Mouse (Mus musculus) liver, embryonic 14.5 days (tissue): Measurements from ENCODE around the gene Mamstr. TPM values are rescaled to one million over a fixed set of nuclear protein-coding genes. Genes with fewer than 3 reads are reported as not detected.
"Not testable (repeated sequence)": the region's sequence is repeated elsewhere in the genome, so short reads cannot be mapped to it uniquely, and the experiment has no call there.

Source experiments
- ATAC-seq: fragments of 200-750 bp; cut with Nextera tagmentation; 2 replicates; pipeline ENCODE4 v1.8.0; 2017; ENCODE audit warnings: moderate number of reproducible peaks, mild to moderate bottlenecking, moderate library complexity; ENCODE audit not compliant: insufficient read depth
- DNase-seq, 3 experiments: peaks; one replicate each; pipeline ENCODE4 v3.0.0-alpha.2; 2012 to 2013; ENCODE audit warnings: low read depth in 3 of 3, low spot score in 3 of 3
- H3K27ac ChIP-seq: fragments of 300-500 bp; sonication (generic); 2 replicates; pipeline ENCODE4 v1.5.1; 2014; ENCODE audit warnings: moderate library complexity, mild to moderate bottlenecking, control low read depth, inconsistent platforms
- H3K27me3 ChIP-seq: fragments of 300-500 bp; sonication (generic); 2 replicates; pipeline ENCODE4 v1.6.1; 2014; ENCODE audit warnings: mild to moderate bottlenecking, low read length, moderate library complexity; ENCODE audit not compliant: control insufficient read depth, insufficient read depth
- H3K36me3 ChIP-seq: fragments of 300-500 bp; sonication (generic); replicated peaks from 2 replicates; pipeline ENCODE4 v1.6.1; 2014; ENCODE audit warnings: low read depth; ENCODE audit not compliant: control insufficient read depth, insufficient read depth
- H3K4me1 ChIP-seq, 2 experiments: fragments of 200-500 bp in 1 of 2; fragments of 300-500 bp in 1 of 2; sonication (generic) in 1 of 2; replicated peaks; 2 replicates each; pipeline ENCODE4 v1.6.1; 2012 to 2014; ENCODE audit warnings: antibody characterized with exemption in 1 of 2, inconsistent platforms in 1 of 2, low read length in 1 of 2; ENCODE audit not compliant: control insufficient read depth in 2 of 2, insufficient read depth in 2 of 2
- H3K4me2 ChIP-seq: fragments of 300-500 bp; sonication (generic); 2 replicates; pipeline ENCODE4 v1.6.1; 2014; ENCODE audit warnings: low read depth, mild to moderate bottlenecking, control low read depth, moderate library complexity
- H3K4me3 ChIP-seq, 2 experiments: fragments of 200-500 bp in 1 of 2; fragments of 300-500 bp in 1 of 2; sonication (generic) in 1 of 2; 2 replicates each; pipeline ENCODE4 v1.5.1; 2012 to 2014; ENCODE audit warnings: low read depth in 2 of 2, low read length in 2 of 2, mild to moderate bottlenecking in 2 of 2, control low read depth in 1 of 2, inconsistent platforms in 1 of 2, moderate library complexity in 1 of 2; ENCODE audit not compliant: insufficient read depth in 1 of 2
- H3K9ac ChIP-seq: fragments of 300-500 bp; sonication (generic); replicated peaks from 2 replicates; pipeline ENCODE4 v1.6.1; 2014; ENCODE audit warnings: mild to moderate bottlenecking, control low read depth, moderate library complexity
- H3K9me3 ChIP-seq: fragments of 300-500 bp; sonication (generic); 2 replicates; pipeline ENCODE4 v1.6.1; 2016; ENCODE audit warnings: low read length, mixed read lengths; ENCODE audit not compliant: control insufficient read depth
- CTCF ChIP-seq: IDR thresholded peaks from 2 replicates; pipeline ENCODE4 v1.5.1; 2016; ENCODE audit warnings: antibody characterized with exemption, low read depth, control low read depth
- EP300 ChIP-seq: IDR thresholded peaks from 2 replicates; pipeline ENCODE4 v1.6.1; 2016; ENCODE audit warnings: antibody characterized with exemption, low read depth
- WGBS: fragments of 180-500 bp; shearing (Covaris S2); extraction: QIAGEN DNeasy Blood & Tissue Kit; methylation state at CpG from one replicate; pipeline ENCODE4 v1.1.7; 2014; ENCODE audit not compliant: insufficient replicate concordance; 5-methylcytosine and 5-hydroxymethylcytosine counted together
- polyA plus RNA-seq, 2 experiments: library from polyadenylated mRNA; depleted of rRNA in 1 of 2; stranded (reverse) in 1 of 2; unstranded in 1 of 2; fragments of >200 nt; fragmentation: Nextera tagmentation in 1 of 2; extraction: Ambion mirVana in 1 of 2; gene quantifications; 2 replicates each; pipeline versions ENCODE4 v1.2.1 to v1.2.3; 2012 to 2014

The Mamstr gene
- polyA plus RNA-seq, 2 experiments = 0.25 TPM; not detected in 1

DNA sequence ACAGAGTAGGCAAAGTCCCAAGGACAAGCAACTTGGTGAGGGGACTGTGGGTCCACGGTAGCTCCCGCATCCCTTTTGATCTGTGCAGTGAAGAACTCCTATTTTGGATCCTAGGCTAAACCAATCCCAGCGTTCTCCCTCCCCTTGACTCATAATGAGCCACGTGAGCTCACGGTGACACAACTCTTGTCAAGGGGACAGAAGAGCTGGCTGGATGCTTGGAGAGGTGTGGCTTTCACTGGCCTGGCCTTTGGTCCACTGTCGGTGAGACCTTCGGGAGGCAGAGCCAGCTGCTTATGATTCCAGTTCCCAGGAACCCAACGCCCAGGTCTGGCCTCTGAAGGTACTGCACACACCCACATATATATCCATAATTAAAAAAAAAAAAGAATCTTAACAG, 9.6 kb downstream of the Mamstr start:
- 57% methylated on average over 8 of the region's 8 CpGs for WGBS
- DNase-seq = no peak
- no peaks in the 10 kb centered on the region for H3K9me3 ChIP-seq

DNA sequence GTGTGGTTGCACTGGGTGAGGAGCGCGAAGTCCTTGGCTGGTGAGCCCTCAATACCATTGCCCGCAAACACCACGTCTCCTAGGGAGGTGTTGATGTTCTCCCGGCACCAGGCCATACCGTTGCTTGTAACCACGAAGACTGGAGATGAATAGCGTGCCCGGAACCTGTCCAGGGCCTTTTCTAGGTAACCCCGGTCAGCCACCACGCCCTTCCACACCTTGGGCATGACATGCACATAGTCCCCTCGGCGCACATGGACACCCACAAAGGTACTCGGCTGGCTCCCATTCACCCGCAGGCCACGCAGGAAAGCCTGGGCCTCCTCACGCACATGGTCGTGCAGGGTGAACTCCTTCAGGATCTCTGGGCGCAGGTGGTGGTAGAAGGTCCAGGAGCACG, 10.7 kb downstream of the Mamstr start:
- not testable (repeated sequence) for H3K4me1 ChIP-seq, H3K4me3 ChIP-seq, H3K9ac ChIP-seq, H3K36me3 ChIP-seq, H3K9me3 ChIP-seq, H3K27ac ChIP-seq, H3K27me3 ChIP-seq, H3K4me2 ChIP-seq, ATAC-seq, DNase-seq
- 83% methylated on average over 18 of the region's 20 CpGs for WGBS

More for the DNA sequence above, 9.6 kb downstream of the Mamstr start:
- H3K27ac ChIP-seq = no peak overlapping the region
- H3K27me3 ChIP-seq = no peaks in the 10 kb centered on the region
- no peak overlapping the region for H3K4me2 ChIP-seq
- ATAC-seq = no peak
- H3K4me1 ChIP-seq = peaks cover 0 to under 1% of the 10 kb centered on the region in 2 experiments; a peak in 2 of 4 replicates
- H3K4me3 ChIP-seq = no peak overlapping the region
- H3K36me3 ChIP-seq = no peaks in the 10 kb centered on the region
- TF ChIP-seq CTCF = no peak
- TF ChIP-seq EP300 = no peak
- H3K9ac ChIP-seq = no peak overlapping the region

DNA sequence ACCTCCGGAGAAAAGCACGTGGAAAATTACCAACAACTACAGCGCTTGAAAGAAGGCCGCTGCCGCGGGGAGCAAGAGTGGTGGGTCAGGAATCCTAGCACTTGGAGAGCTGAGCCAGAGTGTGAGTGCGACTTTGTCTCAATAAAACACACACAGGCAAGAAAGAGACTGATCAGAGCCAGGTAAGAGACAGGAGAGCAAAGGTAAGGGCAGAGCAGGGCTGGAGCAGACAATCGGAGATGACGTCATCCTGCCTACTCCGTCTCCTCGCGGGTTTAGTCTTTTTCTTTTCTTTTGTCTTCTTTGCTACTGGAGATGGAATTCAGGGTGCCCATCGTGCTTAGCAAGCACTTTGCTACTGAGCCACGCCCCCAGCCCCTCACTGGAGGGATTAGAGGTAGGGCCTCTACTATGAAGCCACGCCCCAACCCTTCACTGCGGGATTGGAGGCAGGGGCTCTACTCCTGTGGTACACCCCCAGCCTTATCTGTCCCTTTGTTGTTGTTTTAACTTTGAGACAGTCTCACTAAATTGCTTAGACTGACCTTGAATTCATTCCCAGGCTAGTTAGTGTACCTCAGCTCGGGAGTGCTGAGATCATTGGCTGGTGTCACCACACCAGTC, 14.8 kb downstream of the Mamstr start:
- no peak for TF ChIP-seq EP300
- no peak for TF ChIP-seq CTCF
- Histone ChIP-seq H3K4me2 (peak overlapping the region; percentile 31; the same call in 1 of the 2 replicates), H3K4me1 (peaks cover 0 to 5% of the 10 kb centered on the region in 2 experiments; a peak in 3 of 4 replicates), H3K9ac (no peak overlapping the region), H3K4me3 (peak overlapping the region in 1 of 2 experiments; percentile 29; a peak in 2 of 4 replicates), H3K27ac (no peak overlapping the region), H3K9me3 (no peaks in the 10 kb centered on the region), H3K27me3 (no peaks in the 10 kb centered on the region), H3K36me3 (no peaks in the 10 kb centered on the region)
- 31% methylated on average over 17 of the region's 17 CpGs for WGBS
- no peak for DNase-seq
- no peak for ATAC-seq

DNA sequence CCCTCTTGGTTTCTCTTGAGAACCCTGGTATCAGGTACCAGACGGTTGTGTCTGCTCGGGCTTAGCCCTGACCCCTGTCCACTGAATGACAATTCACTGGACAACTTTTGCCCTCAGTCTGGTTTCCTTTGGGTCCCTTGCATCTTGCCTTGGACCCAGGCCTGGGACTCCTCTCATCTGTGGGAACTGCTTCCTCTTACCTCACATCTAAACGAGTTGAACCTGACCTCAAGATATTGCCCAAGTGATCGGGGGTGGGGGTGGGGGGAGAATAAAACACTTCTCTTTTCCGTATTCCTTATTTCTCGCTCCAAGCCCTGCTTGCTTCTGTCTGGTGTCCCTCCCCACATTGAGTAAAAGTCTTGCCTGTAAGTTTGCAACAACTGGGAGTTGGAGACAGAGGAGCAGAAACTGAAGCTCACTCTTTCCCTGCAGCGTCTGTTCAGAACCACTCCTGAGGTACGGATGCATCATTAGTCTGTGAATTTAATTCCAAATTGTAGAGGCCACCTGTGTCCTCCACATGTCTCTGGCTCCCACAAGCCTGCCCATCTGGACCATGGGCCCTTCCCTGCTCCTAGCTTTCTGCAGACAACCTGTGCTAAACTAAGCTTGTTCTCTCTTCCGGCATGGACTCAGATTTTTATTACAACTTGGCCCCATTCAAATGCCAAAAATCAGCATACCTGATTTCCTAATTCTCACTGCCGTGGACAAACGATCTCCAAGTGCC, 21.1 kb downstream of the Mamstr start:
- TF ChIP-seq CTCF (no peak), EP300 (no peak)

DNA sequence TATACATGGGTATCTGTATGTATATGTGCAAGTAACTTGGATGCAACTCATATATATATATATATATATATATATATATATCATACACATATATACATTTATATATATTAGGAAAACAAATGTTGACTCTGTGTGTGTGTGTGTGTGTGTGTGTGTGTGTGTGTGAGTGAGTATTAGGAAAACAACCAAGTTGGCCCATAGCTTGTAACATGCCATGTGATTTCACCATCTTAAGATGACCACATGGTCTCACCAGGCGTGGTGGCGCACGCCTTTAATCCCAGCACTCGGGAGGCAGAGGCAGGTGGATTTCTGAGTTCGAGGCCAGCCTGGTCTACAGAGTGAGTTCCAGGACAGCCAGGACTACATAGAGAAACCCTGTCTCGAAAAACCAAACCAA, 21.9 kb downstream of the Mamstr start:
- H3K36me3 ChIP-seq, H3K4me3 ChIP-seq, ATAC-seq, H3K4me1 ChIP-seq, H3K4me2 ChIP-seq, H3K9me3 ChIP-seq, H3K9ac ChIP-seq, H3K27me3 ChIP-seq, DNase-seq, H3K27ac ChIP-seq: not testable (repeated sequence)
- 64% methylated on average over 6 of the region's 6 CpGs for WGBS

More for the DNA sequence above, 21.1 kb downstream of the Mamstr start:
- Histone ChIP-seq H3K27me3 (no peaks in the 10 kb centered on the region), H3K9me3 (no peaks in the 10 kb centered on the region), H3K4me1 (peaks cover 0 to 5% of the 10 kb centered on the region in 2 experiments; a peak in 1 of 4 replicates), H3K27ac (no peak overlapping the region), H3K4me3 (no peak overlapping the region), H3K36me3 (no peaks in the 10 kb centered on the region), H3K9ac (no peak overlapping the region), H3K4me2 (no peak overlapping the region)
- no peak for ATAC-seq
- no peak for DNase-seq
- WGBS = 48% methylated on average over 11 of the region's 11 CpGs
